Mouse (Mus musculus) liver, postnatal 0 days (tissue): Measurements from ENCODE around the gene Gm21992.

Source experiments
- CTCF ChIP-seq: sonication (generic); IDR thresholded peaks from 2 replicates; pipeline ENCODE4 v1.5.1; 2016; ENCODE audit warnings: antibody characterized with exemption, low read depth
- EP300 ChIP-seq: IDR thresholded peaks from 2 replicates; pipeline ENCODE4 v1.6.1; 2016; ENCODE audit warnings: antibody characterized with exemption, low read depth, mild to moderate bottlenecking

GRCm38 (mm10) chr19:4849800-4850199 is 38.4 kb upstream of the Gm21992 start:
- TF ChIP-seq EP300 (no peak), CTCF (no peak)
